Mouse (Mus musculus) inflammation-experienced regulatory T-cells, adult 16 weeks (primary cell): ENCODE data around the gene H2al1b. TPM values are rescaled to one million over a fixed set of nuclear protein-coding genes. Genes with fewer than 3 reads are reported as not detected.

ENCODE experiments used
- polyA plus RNA-seq: library from polyadenylated mRNA; unstranded; fragments of 100-300 nt; shearing (Covaris generic); gene quantifications from one replicate; pipeline ENCODE4 v1.2.1, GENCODE M21; 2017

The H2al1b gene
- not detected for polyA plus RNA-seq

GRCm38 (mm10) chrX:11302132-11302531, at the start of gene H2al1b:
Gene H2al1b, plus strand, starts transcription at chrX:11302432.

GRCm38 (mm10) chrX:11298957-11299356, 3.3 kb upstream of the H2al1b start, which contains the start of gene H2al1a:
Gene H2al1a, plus strand, starts transcription at chrX:11299257.

GRCm38 (mm10) chrX:11305355-11305754, 3.1 kb downstream of the H2al1b start, which contains the start of gene H2al1c:
Gene H2al1c, plus strand, starts transcription at chrX:11305655.

GRCm38 (mm10) chrX:11308524-11308923, 6.3 kb downstream of the H2al1b start, which contains the start of gene H2al1d:
Gene H2al1d, plus strand, starts transcription at chrX:11308824.

GRCm38 (mm10) chrX:11311634-11312033, 9.4 kb downstream of the H2al1b start, which contains the start of gene H2al1e:
Gene H2al1e, plus strand, starts transcription at chrX:11311934.

GRCm38 (mm10) chrX:11314858-11315257, 12.6 kb downstream of the H2al1b start, which contains the start of gene H2al1f:
Gene H2al1f, plus strand, starts transcription at chrX:11315158.

GRCm38 (mm10) chrX:11317956-11318355, 15.7 kb downstream of the H2al1b start, which contains the start of gene H2al1g:
Gene H2al1g, plus strand, starts transcription at chrX:11318256.

GRCm38 (mm10) chrX:11321192-11321591, 19.0 kb downstream of the H2al1b start, which contains the start of gene H2al1h:
Gene H2al1h, plus strand, starts transcription at chrX:11321492.

GRCm38 (mm10) chrX:11324359-11324758, 22.1 kb downstream of the H2al1b start, which contains the start of gene H2al1i:
Gene H2al1i, plus strand, starts transcription at chrX:11324659.

GRCm38 (mm10) chrX:11327522-11327921, 25.3 kb downstream of the H2al1b start, which contains the start of gene H2al1j:
Gene H2al1j, plus strand, starts transcription at chrX:11327822.

Other genes starting within 250 kb of the H2al1b start
- gene H2al1a, start 3.2 kb upstream of the H2al1b start, polyA plus RNA-seq = not detected
- not detected for gene H2al1c, start 3.2 kb downstream of the H2al1b start, polyA plus RNA-seq
- not detected for gene H2al1d, start 6.4 kb downstream of the H2al1b start, polyA plus RNA-seq
- not detected for gene H2al1e, start 9.5 kb downstream of the H2al1b start, polyA plus RNA-seq
- not detected for gene H2al1f, start 12.7 kb downstream of the H2al1b start, polyA plus RNA-seq
- gene H2al1g, start 15.8 kb downstream of the H2al1b start, polyA plus RNA-seq = not detected
- gene H2al1h, start 19.1 kb downstream of the H2al1b start, polyA plus RNA-seq = not detected
- gene H2al1i, start 22.2 kb downstream of the H2al1b start, polyA plus RNA-seq = not detected
- gene H2al1j, start 25.4 kb downstream of the H2al1b start, polyA plus RNA-seq = not detected